Mouse (Mus musculus) adrenal gland, adult (tissue): ENCODE results near the gene Ccnl2.

Experiments
- DNase-seq, 2 experiments: peaks; one replicate each; pipeline ENCODE4 v3.0.0; 2022 to 2023; ENCODE audit warnings: low spot score in 1 of 2; ENCODE audit not compliant: inconsistent age in 2 of 2

The Ccnl2 gene

GRCm38 (mm10) chr4:155811929-155812664 is at the start of gene Ccnl2:
Ccnl2 (plus strand) TSS chr4:155812489.
- DNase-seq: peak; percentile 96 to 98

GRCm38 (mm10) chr4:155769496-155769879 is 42.8 kb upstream of the Ccnl2 start:
- DNase-seq: peak in 1 of 2 experiments; percentile 71

GRCm38 (mm10) chr4:155769880-155770512 is 42.3 kb upstream of the Ccnl2 start:
- peak; percentile 92 to 97 for DNase-seq

- no peak for DNase-seq
Observed at GRCm38 (mm10) chr4:155770626-155771025, 41.7 kb upstream of the Ccnl2 start.

GRCm38 (mm10) chr4:155771706-155772105 is 40.6 kb upstream of the Ccnl2 start:
- DNase-seq: no peak

- no peak for DNase-seq
Observed at GRCm38 (mm10) chr4:155772786-155773185, 39.5 kb upstream of the Ccnl2 start.

GRCm38 (mm10) chr4:155773335-155774078 is 38.8 kb upstream of the Ccnl2 start:
- no peak for DNase-seq

GRCm38 (mm10) chr4:155774280-155774754 is 38.0 kb upstream of the Ccnl2 start, which contains the start of gene Vwa1:
Vwa1 (minus strand) TSS chr4:155774698.
- DNase-seq: peak; percentile 91 to 96

- peak; percentile 71 to 74 for DNase-seq
Observed at GRCm38 (mm10) chr4:155774971-155775740, 37.1 kb upstream of the Ccnl2 start.

GRCm38 (mm10) chr4:155775855-155776254 is 36.4 kb upstream of the Ccnl2 start:
- DNase-seq: peak; percentile 53 to 73

- DNase-seq: peak; percentile 44 to 53
Observed at GRCm38 (mm10) chr4:155776704-155777335, 35.5 kb upstream of the Ccnl2 start.

GRCm38 (mm10) chr4:155777816-155778215 is 34.5 kb upstream of the Ccnl2 start:
- peak in 1 of 2 experiments; percentile 45 for DNase-seq

GRCm38 (mm10) chr4:155779498-155779897 is 32.8 kb upstream of the Ccnl2 start:
- no peak for DNase-seq

- peak; percentile 52 to 73 for DNase-seq
Observed at GRCm38 (mm10) chr4:155780895-155781294, 31.4 kb upstream of the Ccnl2 start.

- DNase-seq: no peak
Observed at GRCm38 (mm10) chr4:155783486-155784080, 28.7 kb upstream of the Ccnl2 start.

- peak; percentile 84 to 94 for DNase-seq
Observed at GRCm38 (mm10) chr4:155784081-155784701, 28.1 kb upstream of the Ccnl2 start.

GRCm38 (mm10) chr4:155785246-155785645 is 27.0 kb upstream of the Ccnl2 start:
- no peak for DNase-seq

GRCm38 (mm10) chr4:155785819-155786218 is 26.5 kb upstream of the Ccnl2 start, which contains the start of gene Tmem88b:
Tmem88b (minus strand) TSS chr4:155785874.
- peak in 1 of 2 experiments; percentile 25 for DNase-seq

- no peak for DNase-seq
Observed at GRCm38 (mm10) chr4:155788300-155788699, 24.0 kb upstream of the Ccnl2 start.
